Mouse (Mus musculus): Measurements from ENCODE around the gene Rab7b. TPM values are rescaled to one million over a fixed set of nuclear protein-coding genes. Genes with fewer than 3 reads are reported as not detected.
A peak's percentile ranks its signal among the peaks of the same experiment; 100 is the strongest.

The Rab7b gene
- total RNA-seq, 2 experiments from 2014 or later = 2.8 to 2.9 TPM

- DNase-seq = no peak
- intact Hi-C loops (cut with DNase I) = no loop called here
Measured at GRCm38 (mm10) chr1:131691356-131691755, 2.9 kb downstream of the Rab7b start.

GRCm38 (mm10) chr1:131695308-131695707 lies 6.8 kb downstream of the Rab7b start:
- intact Hi-C loops (cut with DNase I) = no loop called here
- DNase-seq = no peak

GRCm38 (mm10) chr1:131696325-131696724 lies 7.8 kb downstream of the Rab7b start:
- DNase-seq = no peak

GRCm38 (mm10) chr1:131698770-131699169 lies 10.3 kb downstream of the Rab7b start:
- intact Hi-C loops (cut with DNase I) = no loop called here
- DNase-seq = no peak

More at GRCm38 (mm10) chr1:131696325-131696724, 7.8 kb downstream of the Rab7b start:
- intact Hi-C loops (cut with DNase I) = no loop called here

GRCm38 (mm10) chr1:131699642-131700041 lies 11.1 kb downstream of the Rab7b start:
- DNase-seq = no peak
- intact Hi-C loops (cut with DNase I) = no loop called here

- intact Hi-C loops (cut with DNase I) = no loop called here
Measured at GRCm38 (mm10) chr1:131700447-131700846, 12.0 kb downstream of the Rab7b start.

GRCm38 (mm10) chr1:131701391-131701790 lies 12.9 kb downstream of the Rab7b start:
- DNase-seq = no peak
- intact Hi-C loops (cut with DNase I) = no loop called here

More at GRCm38 (mm10) chr1:131700447-131700846, 12.0 kb downstream of the Rab7b start:
- no peak for DNase-seq

- intact Hi-C loops (cut with DNase I) = no loop called here
- no peak for DNase-seq
Measured at GRCm38 (mm10) chr1:131702094-131702766, 13.7 kb downstream of the Rab7b start.

- no peak for DNase-seq
- intact Hi-C loops (cut with DNase I) = no loop called here
Measured at GRCm38 (mm10) chr1:131703482-131703881, 15.0 kb downstream of the Rab7b start.

- DNase-seq = peak in 1 of 2 experiments; percentile 55
- intact Hi-C loops (cut with DNase I) = loop anchor here (1.0 kb wide), 2 partner anchors 57 to 138 kb away; no protein-coding TSS in a partner anchor
Measured at GRCm38 (mm10) chr1:131708338-131708737, 19.8 kb downstream of the Rab7b start.

GRCm38 (mm10) chr1:131711518-131711917 lies 23.0 kb downstream of the Rab7b start:
- intact Hi-C loops (cut with DNase I) = no loop called here
- DNase-seq = no peak

GRCm38 (mm10) chr1:131712386-131712785 lies 23.9 kb downstream of the Rab7b start:
- DNase-seq = peak in 1 of 2 experiments; percentile 72
- intact Hi-C loops (cut with DNase I) = loop anchor here (1.0 kb wide), 1 partner anchor 53 kb away; no protein-coding TSS in a partner anchor

- intact Hi-C loops (cut with DNase I) = loop anchor here (1.0 kb wide), 2 partner anchors 19 to 47 kb away; no protein-coding TSS in a partner anchor
- DNase-seq = no peak
Measured at GRCm38 (mm10) chr1:131714388-131715337, 26.2 kb downstream of the Rab7b start.

GRCm38 (mm10) chr1:131718952-131719694 lies 30.6 kb downstream of the Rab7b start:
- intact Hi-C loops (cut with DNase I) = no loop called here
- no peak for DNase-seq

- no peak for DNase-seq
- intact Hi-C loops (cut with DNase I) = no loop called here
Measured at GRCm38 (mm10) chr1:131721989-131722388, 33.5 kb downstream of the Rab7b start.

- intact Hi-C loops (cut with DNase I) = no loop called here
Measured at GRCm38 (mm10) chr1:131723549-131723948, 35.1 kb downstream of the Rab7b start.

GRCm38 (mm10) chr1:131726586-131726985 lies 38.1 kb downstream of the Rab7b start:
- no peak for DNase-seq
- intact Hi-C loops (cut with DNase I) = no loop called here

More at GRCm38 (mm10) chr1:131723549-131723948, 35.1 kb downstream of the Rab7b start:
- no peak for DNase-seq

GRCm38 (mm10) chr1:131730639-131731437 lies 42.3 kb downstream of the Rab7b start:
- intact Hi-C loops (cut with DNase I) = no loop called here
- DNase-seq = no peak

- intact Hi-C loops (cut with DNase I) = loop anchor here (1.0 kb wide), 1 partner anchor 18 kb away; no protein-coding TSS in a partner anchor
- DNase-seq = no peak
Measured at GRCm38 (mm10) chr1:131733474-131734180, 45.1 kb downstream of the Rab7b start.
